Mouse (Mus musculus) mature B cell (primary cell): Measurements from ENCODE around the gene Bmf.

ENCODE experiments used
- in situ Hi-C: fragments of 300-500 bp; cut with MboI; formaldehyde crosslinking; loops from 2 replicates; pipeline ENCODE4 v1.14.3; 2019

The Bmf gene

GRCm38 (mm10) chr2:118549507-118550473 is at the start of gene Bmf:
Gene Bmf (minus strand): TSS chr2:118549687.
- in situ Hi-C loops, result loop anchor here (5.0 kb wide), 1 partner anchor 62 kb away; no protein-coding TSS in a partner anchor

GRCm38 (mm10) chr2:118599087-118599486 is 49.6 kb upstream of the Bmf start:
- in situ Hi-C loops, result loop anchor here (5.0 kb wide), 1 partner anchor 37 kb away; no protein-coding TSS in a partner anchor

- in situ Hi-C loops, result loop anchor here (5.0 kb wide), 1 partner anchor 36 kb away; no protein-coding TSS in a partner anchor
These were observed 48.4 kb upstream of the Bmf start, which contains the start of gene Bub1b for GRCm38 (mm10) chr2:118597673-118598568. Gene Bub1b (plus strand): TSS chr2:118598211.

- in situ Hi-C loops, result no loop called here
These were observed 41.6 kb upstream of the Bmf start for GRCm38 (mm10) chr2:118591083-118591482.

- in situ Hi-C loops, result no loop called here
These were observed 38.2 kb upstream of the Bmf start for GRCm38 (mm10) chr2:118587686-118588085.

- in situ Hi-C loops, result no loop called here
These were observed 36.5 kb upstream of the Bmf start for GRCm38 (mm10) chr2:118586013-118586412.

- in situ Hi-C loops, result no loop called here
These were observed 23.6 kb upstream of the Bmf start for GRCm38 (mm10) chr2:118573135-118573534.

GRCm38 (mm10) chr2:118572183-118572836 is 22.8 kb upstream of the Bmf start:
- in situ Hi-C loops, result no loop called here

- in situ Hi-C loops, result no loop called here
These were observed 21.5 kb upstream of the Bmf start for GRCm38 (mm10) chr2:118570939-118571338.

GRCm38 (mm10) chr2:118567179-118567578 is 17.7 kb upstream of the Bmf start:
- in situ Hi-C loops, result no loop called here

GRCm38 (mm10) chr2:118562431-118562830 is 12.9 kb upstream of the Bmf start:
- in situ Hi-C loops, result loop anchor here (5.0 kb wide), 1 partner anchor 35 kb away; the partner anchor contains the start of gene Bub1b

- in situ Hi-C loops, result loop anchor here (5.0 kb wide), 1 partner anchor 35 kb away; the partner anchor contains the start of gene Bub1b
These were observed 12.5 kb upstream of the Bmf start for GRCm38 (mm10) chr2:118562015-118562414.

- in situ Hi-C loops, result no loop called here
These were observed 8.9 kb upstream of the Bmf start for GRCm38 (mm10) chr2:118558426-118558825.

GRCm38 (mm10) chr2:118554356-118554990 is 5.0 kb upstream of the Bmf start:
- in situ Hi-C loops, result loop anchor here (5.0 kb wide), 1 partner anchor 67 kb away; no protein-coding TSS in a partner anchor

- in situ Hi-C loops, result loop anchor here (5.0 kb wide), 1 partner anchor 64 kb away; no protein-coding TSS in a partner anchor
These were observed 2.1 kb upstream of the Bmf start for GRCm38 (mm10) chr2:118551606-118552005.

- in situ Hi-C loops, result no loop called here
These were observed 866 bp downstream of the Bmf start for GRCm38 (mm10) chr2:118548421-118549221.

- in situ Hi-C loops, result no loop called here
These were observed 1.9 kb downstream of the Bmf start for GRCm38 (mm10) chr2:118547541-118548016.

GRCm38 (mm10) chr2:118546798-118547165 is 2.7 kb downstream of the Bmf start:
- in situ Hi-C loops, result no loop called here

- in situ Hi-C loops, result no loop called here
These were observed 3.2 kb downstream of the Bmf start for GRCm38 (mm10) chr2:118546104-118546797.
